Mouse (Mus musculus) heart, embryonic 15.5 days (tissue): ENCODE data around the gene Vmn2r6. TPM values are rescaled to one million over a fixed set of nuclear protein-coding genes. Genes with fewer than 3 reads are reported as not detected.
"Not testable (repeated sequence)": the region's sequence is repeated elsewhere in the genome, so short reads cannot be mapped to it uniquely, and the experiment has no call there.

ENCODE experiments used
- ATAC-seq: fragments of 200-750 bp; cut with Nextera tagmentation; replicated peaks from 2 replicates; pipeline ENCODE4 v1.8.0; 2017; ENCODE audit warnings: low read depth, moderate TSS enrichment; ENCODE audit not compliant: insufficient number of reproducible peaks, insufficient read depth, low FRiP score
- H3K27ac ChIP-seq: fragments of 300-500 bp; sonication (generic); 2 replicates; pipeline ENCODE4 v1.5.1; 2015; ENCODE audit warnings: mild to moderate bottlenecking, inconsistent platforms
- H3K27me3 ChIP-seq: fragments of 300-500 bp; sonication (generic); 2 replicates; pipeline ENCODE4 v1.6.1; 2015; ENCODE audit warnings: inconsistent platforms
- H3K36me3 ChIP-seq: fragments of 300-500 bp; sonication (generic); 2 replicates; pipeline ENCODE4 v1.6.1; 2015; ENCODE audit warnings: mild to moderate bottlenecking, inconsistent platforms
- H3K4me1 ChIP-seq: fragments of 300-500 bp; sonication (generic); replicated peaks from 2 replicates; pipeline ENCODE4 v1.6.1; 2015; ENCODE audit warnings: inconsistent platforms
- H3K4me2 ChIP-seq: fragments of 300-500 bp; sonication (generic); 2 replicates; pipeline ENCODE4 v1.6.1; 2015; ENCODE audit warnings: inconsistent platforms, mild to moderate bottlenecking, moderate library complexity
- H3K4me3 ChIP-seq: fragments of 300-500 bp; sonication (generic); 2 replicates; pipeline ENCODE4 v1.5.1; 2015; ENCODE audit warnings: mild to moderate bottlenecking, inconsistent platforms
- H3K9ac ChIP-seq: fragments of 300-500 bp; sonication (generic); 2 replicates; pipeline ENCODE4 v1.6.1; 2015; ENCODE audit warnings: mild to moderate bottlenecking, inconsistent platforms
- H3K9me3 ChIP-seq: fragments of 300-500 bp; sonication (generic); replicated peaks from 2 replicates; pipeline ENCODE4 v1.6.1; 2016; ENCODE audit warnings: inconsistent platforms
- WGBS: fragments of 180-500 bp; shearing (Covaris S2); methylation state at CpG from one replicate; pipeline ENCODE4 v1.1.7; 2015; ENCODE audit warnings: mixed read lengths; 5-methylcytosine and 5-hydroxymethylcytosine counted together
- polyA plus RNA-seq: library from polyadenylated mRNA; unstranded; fragments of >200 nt; fragmentation: Nextera tagmentation; extraction: Ambion mirVana; gene quantifications from 2 replicates; pipeline ENCODE4 v1.2.1, GENCODE M21; 2015

The Vmn2r6 gene
- polyA plus RNA-seq: not detected in 2 replicates

DNA sequence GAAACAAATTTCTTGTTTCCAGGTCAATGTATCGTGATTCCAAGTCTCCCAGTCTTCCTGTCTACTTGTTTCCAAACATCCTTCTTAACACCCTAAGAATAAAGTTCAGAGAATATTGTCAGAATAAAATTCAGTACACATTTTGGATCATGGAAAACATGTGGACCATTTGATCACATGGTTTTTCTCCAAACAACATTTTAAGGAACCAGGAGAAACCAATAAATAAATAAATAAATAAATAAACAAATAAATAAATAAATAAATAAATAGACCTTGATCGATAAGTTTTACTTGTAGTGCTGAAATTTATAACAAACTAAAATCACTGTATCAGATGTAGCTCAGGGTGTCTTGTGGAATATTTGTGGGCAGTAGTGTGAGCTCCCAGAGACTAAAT is at the start of gene Vmn2r6:
TSS of gene Vmn2r6 (minus strand) at position 101 of the 400 bp plus-strand sequence.
- H3K36me3 ChIP-seq, H3K27ac ChIP-seq, H3K9ac ChIP-seq, H3K27me3 ChIP-seq, ATAC-seq, H3K9me3 ChIP-seq, H3K4me1 ChIP-seq, H3K4me3 ChIP-seq, H3K4me2 ChIP-seq: not testable (repeated sequence)
- WGBS: 75% methylated on average over 2 of the region's 2 CpGs

DNA sequence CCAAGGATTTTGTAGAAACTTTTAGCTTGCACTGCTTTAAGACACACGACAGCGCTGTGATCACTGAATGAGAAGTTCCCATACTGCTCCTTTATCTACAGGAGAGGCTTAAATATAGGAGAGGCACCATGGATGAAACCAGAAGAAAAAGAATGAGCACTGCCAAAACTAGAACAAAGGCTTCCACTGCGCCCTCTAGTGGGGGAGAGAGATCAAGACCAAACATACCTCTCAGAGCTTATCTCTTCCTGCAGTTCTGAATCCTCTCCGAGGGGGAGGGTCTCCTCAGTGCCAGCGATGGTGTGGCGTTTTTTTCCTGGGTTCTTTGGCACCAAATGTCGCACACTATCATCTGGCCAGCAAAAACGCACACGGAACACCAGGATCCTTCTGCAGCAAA is 22.0 kb upstream of the Vmn2r6 start:
- Histone ChIP-seq H3K9ac (no peak overlapping the region), H3K9me3 (no peaks in the 10 kb centered on the region), H3K4me3 (no peak overlapping the region), H3K27me3 (no peaks in the 10 kb centered on the region), H3K27ac (no peak overlapping the region), H3K4me2 (no peak overlapping the region), H3K4me1 (no peaks in the 10 kb centered on the region), H3K36me3 (no peaks in the 10 kb centered on the region)
- WGBS: 68% methylated on average over 9 of the region's 9 CpGs
- ATAC-seq: no peak

DNA sequence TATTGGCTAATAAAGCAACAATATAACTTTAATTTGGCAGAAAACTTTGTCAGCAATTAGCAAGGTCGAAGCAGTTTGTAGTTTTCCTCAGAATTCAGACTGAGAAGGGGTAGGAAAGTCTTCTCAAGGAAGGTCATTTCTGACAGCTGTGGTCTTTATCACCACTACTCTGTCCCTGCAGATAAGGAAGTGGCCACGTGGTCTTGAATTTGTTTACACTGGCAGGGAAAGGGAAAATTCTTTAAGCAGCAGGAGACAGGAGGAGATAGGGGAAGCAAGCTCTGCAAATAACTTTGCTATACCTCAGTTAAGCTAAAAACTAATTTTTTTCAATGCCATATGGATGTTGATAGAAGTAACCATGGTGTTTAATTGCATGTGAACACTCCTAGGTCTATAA is 3.2 kb upstream of the Vmn2r6 start:
- not testable (repeated sequence) for H3K36me3 ChIP-seq, H3K9me3 ChIP-seq, H3K9ac ChIP-seq, H3K4me3 ChIP-seq, H3K4me1 ChIP-seq, H3K4me2 ChIP-seq, H3K27ac ChIP-seq, H3K27me3 ChIP-seq
- ATAC-seq: peak; percentile 73
- WGBS: 5% methylated on average over 2 of the region's 2 CpGs

DNA sequence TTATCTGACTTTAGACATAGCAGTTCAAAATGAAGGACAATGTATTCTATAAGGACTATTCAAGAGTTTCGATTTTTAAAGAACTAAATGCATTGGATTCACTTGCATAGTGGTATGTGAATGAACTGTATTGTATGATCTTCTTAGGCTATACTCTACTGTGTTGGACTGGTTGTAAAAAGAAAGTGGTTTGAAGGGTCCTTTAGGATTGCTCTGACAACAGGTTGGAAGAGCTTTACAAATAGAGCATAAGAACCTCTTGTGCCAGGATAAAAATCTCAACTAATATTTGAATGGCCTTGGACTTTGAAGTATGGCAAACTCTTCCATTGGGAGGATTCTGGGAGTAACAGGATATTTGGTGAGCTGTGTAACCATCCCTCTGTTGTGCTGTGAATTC is 42.0 kb downstream of the Vmn2r6 start:
- H3K27ac ChIP-seq, ATAC-seq: not testable (repeated sequence)
- 76% methylated on average over 1 of the region's 1 CpGs for whole genome bisulfite sequencing

DNA sequence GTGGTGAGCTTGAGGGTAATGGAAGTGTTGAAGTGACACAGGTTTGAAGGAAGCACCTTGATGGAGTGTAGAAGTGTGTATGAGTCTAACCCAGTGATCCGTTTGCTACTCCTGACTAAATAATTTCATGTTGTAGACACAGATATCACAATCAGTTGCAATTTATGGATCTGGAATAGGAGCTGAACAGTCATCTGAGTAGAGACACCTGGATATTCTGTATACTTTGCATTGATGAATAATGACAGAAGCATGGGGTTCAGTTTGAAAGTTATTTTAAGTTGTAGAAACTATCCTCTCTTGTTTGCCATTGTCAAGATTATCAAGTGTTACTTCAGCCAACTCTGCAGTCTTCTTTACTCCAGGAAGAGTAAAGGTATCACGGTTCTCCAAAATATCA is 55.9 kb downstream of the Vmn2r6 start, which contains the start of gene Vmn2r5:
TSS of gene Vmn2r5 (minus strand) at position 101 of the 400 bp plus-strand sequence.
- H3K4me2 ChIP-seq, H3K9ac ChIP-seq, H3K4me1 ChIP-seq, H3K9me3 ChIP-seq, H3K27ac ChIP-seq, ATAC-seq, H3K36me3 ChIP-seq, H3K4me3 ChIP-seq, H3K27me3 ChIP-seq: not testable (repeated sequence)
- 56% methylated on average over 1 of the region's 2 CpGs for WGBS

More for the DNA sequence above, 42.0 kb downstream of the Vmn2r6 start:
- H3K27me3 ChIP-seq, H3K4me1 ChIP-seq, H3K9ac ChIP-seq, H3K4me3 ChIP-seq, H3K36me3 ChIP-seq, H3K9me3 ChIP-seq, H3K4me2 ChIP-seq: not testable (repeated sequence)

Other genes with a start within 250 kb of the Vmn2r6 start
- not detected in 2 replicates for gene Vmn2r4, start 150.5 kb downstream of the Vmn2r6 start, polyA plus RNA-seq
- 0.03 TPM in 1 of 2 replicates, not detected in the other for gene Vmn2r5, start 56.0 kb downstream of the Vmn2r6 start, polyA plus RNA-seq